Mouse (Mus musculus) 3T3-L1 (cell line): Measurements from ENCODE around the gene Bcl2l2.

Experiments used
- DNase-seq: peaks from one replicate; pipeline ENCODE4 v3.0.0-alpha.2; 2015; ENCODE audit warnings: low read depth, low spot score

Bcl2l2 gene

GRCm38 (mm10) chr14:54936831-54937160 is 53.6 kb downstream of the Bcl2l2 start:
- peak; percentile 5 for DNase-seq

GRCm38 (mm10) chr14:54937361-54938182 is 54.4 kb downstream of the Bcl2l2 start:
- DNase-seq, result peak; percentile 4
